Mouse (Mus musculus): ENCODE results near the gene Golga4. TPM values are rescaled to one million over a fixed set of nuclear protein-coding genes. Genes with fewer than 3 reads are reported as not detected.
A peak's percentile ranks its signal among the peaks of the same experiment; 100 is the strongest.

The Golga4 gene
- polyA plus RNA-seq, 1 experiment from 2014 or later = 47.1 TPM

DNA sequence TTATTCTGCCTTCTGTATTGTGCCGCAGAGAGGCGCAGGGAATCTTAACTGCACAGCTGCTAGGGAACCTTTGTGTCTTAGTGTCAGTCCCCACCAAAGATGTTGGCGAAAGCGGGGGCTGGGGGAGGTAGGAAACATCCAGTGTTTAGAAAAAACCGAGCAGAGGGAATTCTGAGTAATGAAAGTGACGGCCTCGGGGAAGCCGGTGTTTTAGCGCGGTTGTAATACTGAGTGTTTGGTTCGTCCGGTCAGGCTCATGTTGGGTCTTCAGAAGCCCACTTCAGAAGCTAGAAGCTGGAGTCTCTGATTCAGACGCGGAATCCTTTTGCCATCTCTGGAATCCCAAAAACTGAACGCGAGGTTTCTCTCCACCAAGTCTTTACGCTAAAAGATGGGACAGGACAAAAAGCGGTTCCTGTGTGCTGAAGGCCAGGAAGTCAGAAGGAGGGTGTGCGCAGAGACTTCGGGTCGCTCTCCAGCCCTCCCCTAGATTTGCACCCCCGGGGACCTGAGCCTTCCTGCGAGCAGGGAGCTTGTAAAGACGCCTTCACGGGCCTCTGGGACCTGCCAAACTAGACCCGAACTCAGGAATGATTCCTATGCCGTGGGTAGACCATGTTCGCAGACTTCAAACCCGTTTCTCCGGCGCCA lies 28.7 kb upstream of the Golga4 start:
- under 1% methylated on average over 31 of the region's 31 CpGs for WGBS
- Histone ChIP-seq H3K4me3 (replicated peaks; ENCODE audit: low read length) (peak overlapping the region; percentile 8; the same call in 1 of the 2 replicates), H3K27me3 (ENCODE audit: control insufficient read depth, insufficient read depth, low read length) (peaks cover 89% of the 10 kb centered on the region), H3K27ac (no peak overlapping the region), H3K9me3 (ENCODE audit: control insufficient read depth, low read length) (no peaks in the 10 kb centered on the region), H3K36me3 (replicated peaks; ENCODE audit: control insufficient read depth, insufficient read depth) (no peaks in the 10 kb centered on the region), H3K4me1 (replicated peaks; ENCODE audit: control insufficient read depth, insufficient read depth, low read length) (0 out of 2 replicates have a peak, but pooled peaks cover 9% of the 10 kb centered on the region), H3K9ac (no peak overlapping the region), H3K4me2 (replicated peaks) (peak overlapping the region; percentile 37)
- no peak for ATAC-seq (ENCODE audit: low FRiP score)
- peak; percentile 40 for DNase-seq (ENCODE audit: low spot score)

DNA sequence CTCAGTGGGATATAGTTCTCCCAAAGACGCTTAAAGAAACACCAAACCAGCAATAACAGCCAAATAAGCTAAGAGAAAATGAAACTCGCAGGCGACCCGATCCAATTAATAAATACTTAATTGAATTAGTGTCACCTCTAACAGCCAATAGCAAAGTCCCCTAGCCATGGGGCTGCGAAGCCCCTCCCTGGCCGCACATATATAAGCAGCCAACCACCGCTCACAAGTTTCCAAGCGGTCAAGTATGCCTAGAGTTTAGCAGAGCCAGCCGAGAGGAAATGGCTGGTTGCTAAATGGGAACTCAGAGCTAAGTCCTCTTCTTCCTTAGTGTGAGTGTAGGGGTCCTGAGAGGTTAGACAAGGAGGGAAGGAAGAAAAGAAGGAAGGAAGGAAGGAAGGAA lies 28.1 kb upstream of the Golga4 start, which contains the start of gene Eomes:
Eomes (plus strand) TSS at position 252 of the 400 bp plus-strand sequence.
- peak; percentile 37 for DNase-seq (ENCODE audit: low spot score)

DNA sequence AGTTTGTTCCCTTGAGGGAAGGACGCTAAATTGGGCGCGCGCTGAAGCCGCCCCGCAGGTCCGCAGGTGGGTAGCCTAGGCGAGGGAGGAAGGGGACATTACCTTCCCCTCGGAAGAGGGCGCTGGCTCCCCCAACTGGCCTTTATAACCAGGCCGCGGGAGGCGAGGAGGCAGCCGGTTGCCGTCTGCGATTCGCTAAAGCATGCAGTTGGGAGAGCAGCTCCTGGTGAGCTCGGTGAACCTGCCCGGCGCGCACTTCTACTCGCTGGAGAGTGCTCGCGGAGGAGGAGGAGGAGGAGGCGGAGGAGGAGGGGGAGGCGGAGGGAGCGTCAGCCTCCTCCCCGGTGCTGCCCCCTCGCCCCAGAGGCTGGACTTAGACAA lies 27.6 kb upstream of the Golga4 start:
- Histone ChIP-seq H3K9me3 (ENCODE audit: control insufficient read depth, low read length) (no peaks in the 10 kb centered on the region), H3K4me3 (replicated peaks; ENCODE audit: low read length) (peak overlapping the region; percentile 29), H3K9ac (no peak overlapping the region), H3K27me3 (ENCODE audit: control insufficient read depth, insufficient read depth, low read length) (peaks cover 91% of the 10 kb centered on the region), H3K4me1 (replicated peaks; ENCODE audit: control insufficient read depth, insufficient read depth, low read length) (0 out of 2 replicates have a peak, but pooled peaks cover 9% of the 10 kb centered on the region), H3K27ac (no peak overlapping the region), H3K36me3 (replicated peaks; ENCODE audit: control insufficient read depth, insufficient read depth) (no peaks in the 10 kb centered on the region), H3K4me2 (replicated peaks) (peak overlapping the region; percentile 45)
- 0% methylated on average over 27 of the region's 29 CpGs for WGBS
- DNase-seq (ENCODE audit: low spot score) = peak; percentile 28
- no peak for ATAC-seq (ENCODE audit: low FRiP score)

More for the DNA sequence above, 28.1 kb upstream of the Golga4 start, which contains the start of gene Eomes:
- Histone ChIP-seq H3K4me2 (replicated peaks) (peak within 1 kb of the TSS; percentile 45), H3K36me3 (replicated peaks; ENCODE audit: control insufficient read depth, insufficient read depth) (no peaks in the 10 kb centered on the region), H3K27ac (no peak within 1 kb of the TSS), H3K4me1 (replicated peaks; ENCODE audit: control insufficient read depth, insufficient read depth, low read length) (0 out of 2 replicates have a peak, but pooled peaks cover 9% of the 10 kb centered on the region), H3K9me3 (ENCODE audit: control insufficient read depth, low read length) (no peaks in the 10 kb centered on the region), H3K4me3 (replicated peaks; ENCODE audit: low read length) (peak within 1 kb of the TSS; percentile 29), H3K27me3 (ENCODE audit: control insufficient read depth, insufficient read depth, low read length) (peaks cover 89% of the 10 kb centered on the region), H3K9ac (no peak within 1 kb of the TSS)
- WGBS = under 1% methylated on average over 9 of the region's 9 CpGs
- ATAC-seq (ENCODE audit: low FRiP score) = no peak

DNA sequence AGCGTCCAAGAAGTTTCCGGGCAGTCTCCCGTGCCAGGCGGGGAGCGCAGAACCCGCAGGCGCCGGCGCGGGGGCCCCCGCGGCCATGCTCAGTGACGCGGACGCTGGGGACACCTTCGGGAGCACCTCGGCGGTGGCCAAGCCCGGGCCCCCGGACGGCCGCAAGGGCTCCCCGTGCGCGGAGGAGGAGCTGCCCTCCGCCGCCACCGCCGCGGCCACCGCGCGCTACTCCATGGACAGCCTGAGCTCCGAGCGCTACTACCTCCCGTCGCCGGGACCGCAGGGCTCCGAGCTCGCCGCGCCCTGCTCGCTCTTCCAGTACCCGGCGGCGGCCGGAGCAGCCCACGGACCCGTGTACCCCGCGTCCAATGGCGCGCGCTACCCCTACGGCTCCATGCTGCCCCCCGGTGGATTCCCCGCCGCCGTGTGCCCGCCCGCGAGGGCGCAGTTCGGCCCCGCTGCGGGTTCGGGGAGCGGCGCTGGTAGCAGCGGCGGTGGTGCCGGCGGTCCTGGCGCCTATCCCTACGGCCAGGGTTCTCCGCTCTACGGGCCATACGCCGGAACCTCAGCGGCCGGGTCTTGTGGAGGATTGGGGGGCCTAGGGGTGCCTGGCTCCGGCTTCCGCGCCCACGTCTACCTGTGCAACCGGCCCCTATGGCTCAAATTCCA lies 27.1 kb upstream of the Golga4 start:
- WGBS = under 1% methylated on average over 59 of the region's 87 CpGs
- Histone ChIP-seq H3K27me3 (ENCODE audit: control insufficient read depth, insufficient read depth, low read length) (peaks cover 93% of the 10 kb centered on the region), H3K27ac (no peak overlapping the region), H3K4me2 (replicated peaks) (peak overlapping the region; percentile 45), H3K4me3 (replicated peaks; ENCODE audit: low read length) (peak overlapping the region; percentile 29), H3K4me1 (replicated peaks; ENCODE audit: control insufficient read depth, insufficient read depth, low read length) (0 out of 2 replicates have a peak, but pooled peaks cover 9% of the 10 kb centered on the region), H3K9me3 (ENCODE audit: control insufficient read depth, low read length) (no peaks in the 10 kb centered on the region), H3K9ac (no peak overlapping the region), H3K36me3 (replicated peaks; ENCODE audit: control insufficient read depth, insufficient read depth) (no peaks in the 10 kb centered on the region)
- DNase-seq (ENCODE audit: low spot score) = no peak
- peak; percentile 48 for ATAC-seq (ENCODE audit: low FRiP score)

DNA sequence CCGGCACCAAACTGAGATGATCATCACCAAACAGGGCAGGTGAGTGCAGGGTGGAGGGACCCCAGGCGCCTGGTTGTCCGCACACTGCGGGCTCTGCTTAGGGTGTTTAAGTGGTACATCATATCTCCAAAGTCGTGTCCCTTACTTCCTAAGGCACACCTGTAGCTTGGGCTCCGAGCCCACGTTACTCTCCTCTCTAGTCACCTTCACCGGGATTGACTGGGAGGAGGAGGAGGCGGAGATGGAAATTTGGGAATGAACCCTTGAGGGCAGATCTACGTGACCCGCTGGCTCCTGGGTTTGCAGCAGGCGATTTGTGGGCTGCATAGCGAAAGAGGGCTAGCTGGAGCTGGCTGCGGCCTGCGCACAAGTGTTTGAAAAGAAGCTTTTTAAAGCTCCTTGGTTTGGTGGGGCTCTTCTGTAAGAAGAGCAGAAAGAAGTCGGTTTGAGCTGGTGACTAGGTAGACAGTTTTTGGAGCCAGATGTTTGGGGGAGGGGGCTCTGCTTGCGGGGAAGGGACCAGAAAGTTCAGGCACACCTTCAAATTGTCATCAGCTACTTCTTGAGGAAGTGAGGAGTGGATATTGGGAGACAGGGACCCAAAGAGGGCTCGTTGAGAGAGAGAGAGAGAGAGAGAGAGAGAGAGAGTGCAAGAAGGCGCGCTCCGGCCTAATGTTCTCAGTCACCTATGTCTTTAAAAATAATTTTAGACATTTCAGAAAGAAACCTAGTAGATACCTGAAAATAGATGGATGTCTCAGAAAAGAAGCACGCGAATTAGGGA lies 26.4 kb upstream of the Golga4 start:
- Histone ChIP-seq H3K4me1 (replicated peaks; ENCODE audit: control insufficient read depth, insufficient read depth, low read length) (0 out of 2 replicates have a peak, but pooled peaks cover 9% of the 10 kb centered on the region), H3K4me2 (replicated peaks) (no peak overlapping the region), H3K27ac (no peak overlapping the region), H3K9me3 (ENCODE audit: control insufficient read depth, low read length) (no peaks in the 10 kb centered on the region), H3K27me3 (ENCODE audit: control insufficient read depth, insufficient read depth, low read length) (peaks cover 94% of the 10 kb centered on the region), H3K36me3 (replicated peaks; ENCODE audit: control insufficient read depth, insufficient read depth) (no peaks in the 10 kb centered on the region), H3K9ac (no peak overlapping the region), H3K4me3 (replicated peaks; ENCODE audit: low read length) (peak overlapping the region; percentile 29)
- ATAC-seq (ENCODE audit: low FRiP score) = no peak
- 2% methylated on average over 23 of the region's 23 CpGs for WGBS
- DNase-seq (ENCODE audit: low spot score) = no peak

DNA sequence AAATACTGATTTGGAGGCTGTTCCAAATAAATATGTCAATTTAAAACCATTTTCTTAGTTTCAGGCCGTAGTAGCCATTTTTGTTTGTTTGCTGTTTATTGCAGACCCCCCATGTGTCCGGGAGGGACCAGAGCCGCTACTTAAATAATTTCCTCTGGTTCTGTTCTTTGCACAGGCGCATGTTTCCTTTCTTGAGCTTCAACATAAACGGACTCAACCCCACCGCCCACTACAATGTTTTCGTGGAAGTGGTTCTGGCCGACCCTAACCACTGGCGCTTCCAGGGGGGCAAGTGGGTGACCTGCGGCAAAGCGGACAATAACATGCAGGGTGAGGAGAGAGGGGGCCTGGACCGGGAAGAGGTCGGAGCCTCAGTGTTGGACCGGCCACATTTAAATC lies 25.8 kb upstream of the Golga4 start:
- peaks cover 94% of the 10 kb centered on the region for H3K27me3 ChIP-seq (ENCODE audit: control insufficient read depth, insufficient read depth, low read length)
- no peaks in the 10 kb centered on the region for H3K36me3 ChIP-seq (replicated peaks; ENCODE audit: control insufficient read depth, insufficient read depth)
- WGBS = 3% methylated on average over 14 of the region's 14 CpGs
- H3K9me3 ChIP-seq (ENCODE audit: control insufficient read depth, low read length) = no peaks in the 10 kb centered on the region
- no peak overlapping the region for H3K4me2 ChIP-seq (replicated peaks)
- H3K4me1 ChIP-seq (replicated peaks; ENCODE audit: control insufficient read depth, insufficient read depth, low read length) = 0 out of 2 replicates have a peak, but pooled peaks cover 9% of the 10 kb centered on the region
- no peak overlapping the region for H3K9ac ChIP-seq
- H3K4me3 ChIP-seq (replicated peaks; ENCODE audit: low read length) = no peak overlapping the region
- ATAC-seq (ENCODE audit: low FRiP score) = no peak
- no peak overlapping the region for H3K27ac ChIP-seq
- DNase-seq (ENCODE audit: low spot score) = no peak

DNA sequence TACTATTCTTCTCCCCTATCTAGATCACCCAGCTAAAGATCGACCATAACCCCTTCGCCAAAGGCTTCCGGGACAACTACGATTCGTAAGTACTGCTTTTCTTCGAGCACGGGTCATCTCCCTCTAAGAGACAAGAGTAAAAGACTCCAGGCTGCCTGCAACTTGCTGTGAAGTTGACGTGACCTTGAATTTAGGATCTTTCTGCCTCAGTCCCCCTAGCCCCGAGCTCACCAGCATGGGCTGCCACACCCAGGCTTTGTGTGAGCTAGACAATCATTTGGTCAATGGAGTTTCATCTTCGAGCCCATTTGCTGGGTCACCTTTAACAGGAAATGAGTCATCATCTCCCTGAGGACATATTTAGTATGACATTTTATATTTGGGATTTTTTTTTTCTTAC lies 23.9 kb upstream of the Golga4 start:
- Histone ChIP-seq H3K36me3 (replicated peaks; ENCODE audit: control insufficient read depth, insufficient read depth) (no peaks in the 10 kb centered on the region), H3K4me3 (replicated peaks; ENCODE audit: low read length) (no peak overlapping the region), H3K27me3 (ENCODE audit: control insufficient read depth, insufficient read depth, low read length) (peaks cover 97% of the 10 kb centered on the region), H3K9ac (no peak overlapping the region), H3K9me3 (ENCODE audit: control insufficient read depth, low read length) (no peaks in the 10 kb centered on the region), H3K27ac (no peak overlapping the region), H3K4me1 (replicated peaks; ENCODE audit: control insufficient read depth, insufficient read depth, low read length) (peaks cover 9% of the 10 kb centered on the region; the same call in 1 of the 2 replicates), H3K4me2 (replicated peaks) (no peak overlapping the region)
- 82% methylated on average over 10 of the region's 10 CpGs for WGBS
- DNase-seq (ENCODE audit: low spot score) (no peak), ATAC-seq (ENCODE audit: low FRiP score) (no peak)

DNA sequence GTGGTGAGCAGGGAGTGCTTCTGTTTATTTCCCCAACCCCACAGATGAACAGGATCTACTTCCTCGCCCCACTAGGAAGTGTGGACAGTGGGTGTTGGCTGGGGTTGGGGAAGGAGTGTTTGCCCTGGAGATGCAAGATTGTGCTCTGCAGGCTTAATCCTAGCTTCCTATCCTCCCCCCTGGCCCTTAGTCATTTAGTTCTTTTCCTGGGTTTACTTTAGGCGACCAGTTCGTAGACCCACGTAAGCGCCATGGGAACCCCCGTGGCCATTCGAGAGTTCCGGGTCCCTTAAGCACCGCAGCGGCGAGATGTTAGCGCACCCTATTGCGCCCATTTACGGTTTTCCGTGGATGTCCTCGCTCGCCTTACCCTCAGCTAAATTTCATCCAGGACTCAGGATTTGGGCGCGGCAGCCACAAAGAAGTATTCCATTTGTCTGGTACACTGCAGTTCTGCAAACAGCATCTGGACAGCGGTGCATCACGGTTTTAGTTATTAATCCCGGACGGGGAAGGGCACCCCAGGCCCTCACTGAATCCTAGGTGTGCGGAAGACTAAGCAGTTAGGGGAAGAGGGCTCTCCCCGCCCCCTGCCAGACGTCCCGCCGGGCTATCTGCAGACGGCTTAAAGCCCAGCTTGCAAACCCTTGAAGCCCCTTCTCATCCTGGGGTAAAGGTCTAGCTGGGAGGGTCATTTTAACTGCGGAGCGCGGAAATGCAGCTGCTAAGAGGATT lies 19.5 kb upstream of the Golga4 start:
- Histone ChIP-seq H3K27ac (no peak overlapping the region), H3K4me3 (replicated peaks; ENCODE audit: low read length) (no peak overlapping the region), H3K9ac (no peak overlapping the region), H3K36me3 (replicated peaks; ENCODE audit: control insufficient read depth, insufficient read depth) (no peaks in the 10 kb centered on the region), H3K4me2 (replicated peaks) (no peak overlapping the region), H3K27me3 (ENCODE audit: control insufficient read depth, insufficient read depth, low read length) (peaks cover 88% of the 10 kb centered on the region), H3K9me3 (ENCODE audit: control insufficient read depth, low read length) (no peaks in the 10 kb centered on the region), H3K4me1 (replicated peaks; ENCODE audit: control insufficient read depth, insufficient read depth, low read length) (peaks cover 11% of the 10 kb centered on the region; the same call in 1 of the 2 replicates)
- WGBS = 1% methylated on average over 31 of the region's 32 CpGs
- DNase-seq (ENCODE audit: low spot score) (no peak), ATAC-seq (ENCODE audit: low FRiP score) (no peak)

All from hindbrain, embryonic 14.5 days (tissue).